Mouse (Mus musculus) MEL (cell line): Measurements from ENCODE around the gene Camta1.

ENCODE experiments used
- CTCF ChIP-seq, 3 experiments: IDR thresholded peaks in 2 of 3; conservative IDR thresholded peaks in 1 of 3; 2 replicates each; pipeline ENCODE4 v1.5.1; 2011 to 2012; ENCODE audit warnings: low read length in 3 of 3, low read depth in 2 of 3, mild to moderate bottlenecking in 2 of 3, improper control_type of control experiment in 1 of 3, inconsistent platforms in 1 of 3, mixed read lengths in 1 of 3, moderate library complexity in 1 of 3; ENCODE audit not compliant: control insufficient read depth in 1 of 3, insufficient read depth in 1 of 3, poor library complexity in 1 of 3, severe bottlenecking in 1 of 3
- EP300 ChIP-seq, 2 experiments: IDR thresholded peaks; 2 replicates each; pipeline ENCODE4 v1.6.1; 2011; ENCODE audit warnings: improper control_type of control experiment in 2 of 2, low read length in 2 of 2, low read depth in 1 of 2, mild to moderate bottlenecking in 1 of 2
- GATA1 ChIP-seq: IDR thresholded peaks from 2 replicates; pipeline ENCODE4 v1.6.1; 2011; ENCODE audit warnings: low read depth, low read length, improper control_type of control experiment
- KAT2A ChIP-seq: conservative IDR thresholded peaks from 2 replicates; pipeline ENCODE4 v1.6.1; 2012; ENCODE audit warnings: low read depth, low read length, improper control_type of control experiment, inconsistent platforms
- MAFK ChIP-seq: IDR thresholded peaks from 2 replicates; pipeline ENCODE4 v1.6.1; 2011; ENCODE audit warnings: low read depth, mild to moderate bottlenecking, low read length, improper control_type of control experiment, borderline replicate concordance
- MAX ChIP-seq: IDR thresholded peaks from 2 replicates; pipeline ENCODE4 v1.6.1; 2011; ENCODE audit warnings: low read length, improper control_type of control experiment
- POLR2A ChIP-seq, 2 experiments: IDR thresholded peaks; 2 replicates each; pipeline ENCODE4 v1.6.1; 2011 to 2012; ENCODE audit warnings: low read length in 2 of 2, mild to moderate bottlenecking in 2 of 2, control low read depth in 1 of 2, improper control_type of control experiment in 1 of 2, low read depth in 1 of 2, moderate library complexity in 1 of 2; ENCODE audit not compliant: control insufficient read depth in 1 of 2, insufficient read depth in 1 of 2, poor library complexity in 1 of 2
- RAD21 ChIP-seq: IDR thresholded peaks from 2 replicates; pipeline ENCODE4 v1.6.1; 2011; ENCODE audit warnings: mild to moderate bottlenecking, low read depth, low read length, improper control_type of control experiment
- SMC3 ChIP-seq: IDR thresholded peaks from 2 replicates; pipeline ENCODE4 v1.6.1; 2011; ENCODE audit warnings: low read depth, low read length, improper control_type of control experiment
- TCF12 ChIP-seq: IDR thresholded peaks from 2 replicates; pipeline ENCODE4 v1.6.1; 2014; ENCODE audit warnings: low read depth, mild to moderate bottlenecking, inconsistent platforms, low read length, improper control_type of control experiment, moderate library complexity

- TF ChIP-seq EP300 (IDR thresholded peaks at IDR 0.05; ENCODE audit: low read depth in 1 of 2, low read length in 2 of 2), result no peak
- TF ChIP-seq CTCF (IDR thresholded peaks at IDR 0.05 in 2 of 3, conservative IDR thresholded peaks at IDR 0.05 in 1 of 3; ENCODE audit: control insufficient read depth in 1 of 3, insufficient read depth in 1 of 3, low read depth in 2 of 3, low read length in 3 of 3, poor library complexity in 1 of 3, severe bottlenecking in 1 of 3), result no peak
- no peak for TF ChIP-seq POLR2A (IDR thresholded peaks at IDR 0.05; ENCODE audit: control insufficient read depth in 1 of 2, insufficient read depth in 1 of 2, low read depth in 1 of 2, low read length in 2 of 2, poor library complexity in 1 of 2)
- TF ChIP-seq GATA1, result no peak
- no peak for TF ChIP-seq KAT2A
- TF ChIP-seq RAD21, result no peak
- no peak for TF ChIP-seq MAFK
- TF ChIP-seq SMC3, result no peak
- TF ChIP-seq MAX, result no peak
- TF ChIP-seq TCF12, result no peak
Measured at GRCm38 (mm10) chr4:150962231-150962630, 899.4 kb downstream of the Camta1 start.
